Mouse (Mus musculus): ENCODE results near the gene Pak3. TPM values are rescaled to one million over a fixed set of nuclear protein-coding genes. Genes with fewer than 3 reads are reported as not detected.

The Pak3 gene
- polyA plus RNA-seq, 1 experiment from 2014 or later, result 0.49 TPM

- WGBS (ENCODE audit: insufficient replicate concordance), result 67% methylated on average over 2 of the region's 2 CpGs
- H3K4me1 ChIP-seq, result no peaks in the 10 kb centered on the region
- H3K36me3 ChIP-seq, result no peaks in the 10 kb centered on the region
- no peaks in the 10 kb centered on the region for H3K9me3 ChIP-seq (replicated peaks)
- H3K27me3 ChIP-seq (replicated peaks), result no peaks in the 10 kb centered on the region
- no peak overlapping the region for H3K27ac ChIP-seq
- no peak overlapping the region for H3K4me3 ChIP-seq
- H3K4me2 ChIP-seq, result no peak overlapping the region
- H3K9ac ChIP-seq, result no peak overlapping the region
- no peak for ATAC-seq
Observed at GRCm38 (mm10) chrX:143579925-143580324, 61.5 kb downstream of the Pak3 start.

DNA sequence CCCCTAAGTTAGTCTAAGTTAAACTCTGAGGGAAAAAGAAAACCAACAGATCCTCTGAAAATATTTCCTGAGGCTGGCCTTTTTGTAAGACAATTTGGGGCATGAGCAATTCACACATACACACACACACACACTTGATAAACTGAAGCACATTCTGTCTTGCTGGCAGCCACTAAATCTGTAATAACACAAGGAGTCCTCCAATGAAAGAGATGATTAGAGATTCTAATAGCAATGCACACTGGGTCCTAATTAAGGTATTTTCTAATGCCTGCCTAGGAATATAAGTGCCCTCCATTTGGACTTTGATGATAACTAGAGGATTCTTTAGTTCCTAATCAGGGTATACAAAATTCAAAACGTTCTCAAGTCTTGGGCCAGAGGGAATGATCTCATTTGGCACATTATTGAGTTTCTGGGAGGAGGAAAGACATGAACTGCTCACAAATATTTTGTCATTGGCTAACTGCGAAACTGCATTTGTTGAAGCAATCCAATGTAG is 62.1 kb downstream of the Pak3 start:
- whole genome bisulfite sequencing (ENCODE audit: insufficient replicate concordance), result 40% methylated on average over 2 of the region's 2 CpGs
- no peak overlapping the region for H3K9ac ChIP-seq
- no peaks in the 10 kb centered on the region for H3K9me3 ChIP-seq (replicated peaks)
- no peak overlapping the region for H3K4me2 ChIP-seq
- H3K27ac ChIP-seq, result no peak overlapping the region
- H3K4me3 ChIP-seq, result no peak overlapping the region
- no peaks in the 10 kb centered on the region for H3K27me3 ChIP-seq (replicated peaks)
- no peaks in the 10 kb centered on the region for H3K4me1 ChIP-seq
- H3K36me3 ChIP-seq, result no peaks in the 10 kb centered on the region
- no peak for ATAC-seq

DNA sequence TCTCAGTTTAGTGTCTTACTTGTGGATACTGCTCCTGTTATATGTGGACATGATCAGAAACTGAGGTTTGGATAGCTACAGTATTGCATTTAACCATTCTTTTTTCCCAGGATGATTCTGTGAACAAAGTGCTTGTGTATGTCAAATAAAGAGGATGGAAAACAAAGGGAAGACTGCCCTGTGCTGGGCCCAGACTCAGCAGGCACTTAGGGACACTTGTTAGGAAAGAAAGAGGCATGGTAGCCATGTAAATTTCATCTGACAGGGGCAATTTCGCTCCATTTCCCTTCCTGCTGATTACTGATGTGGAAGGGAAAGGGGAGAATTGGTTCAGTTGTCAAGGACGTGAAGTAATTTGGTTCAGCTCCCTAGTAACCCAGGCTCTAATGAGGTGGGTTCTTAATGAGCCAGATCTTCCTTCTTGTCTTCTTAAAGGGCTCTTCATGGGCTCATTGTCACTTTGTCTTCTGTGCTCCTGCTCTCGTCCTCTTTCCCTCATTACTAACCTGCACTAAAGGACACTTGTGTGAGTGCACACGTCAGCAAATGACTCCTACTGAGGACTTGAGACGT is 88.6 kb downstream of the Pak3 start:
- Histone ChIP-seq H3K4me1 (no peaks in the 10 kb centered on the region), H3K9ac (no peak overlapping the region), H3K27me3 (replicated peaks) (no peaks in the 10 kb centered on the region), H3K4me3 (no peak overlapping the region), H3K27ac (no peak overlapping the region), H3K36me3 (no peaks in the 10 kb centered on the region), H3K4me2 (no peak overlapping the region), H3K9me3 (replicated peaks) (no peaks in the 10 kb centered on the region)
- 43% methylated on average over 5 of the region's 5 CpGs for WGBS (ENCODE audit: insufficient replicate concordance)
- no peak for ATAC-seq

DNA sequence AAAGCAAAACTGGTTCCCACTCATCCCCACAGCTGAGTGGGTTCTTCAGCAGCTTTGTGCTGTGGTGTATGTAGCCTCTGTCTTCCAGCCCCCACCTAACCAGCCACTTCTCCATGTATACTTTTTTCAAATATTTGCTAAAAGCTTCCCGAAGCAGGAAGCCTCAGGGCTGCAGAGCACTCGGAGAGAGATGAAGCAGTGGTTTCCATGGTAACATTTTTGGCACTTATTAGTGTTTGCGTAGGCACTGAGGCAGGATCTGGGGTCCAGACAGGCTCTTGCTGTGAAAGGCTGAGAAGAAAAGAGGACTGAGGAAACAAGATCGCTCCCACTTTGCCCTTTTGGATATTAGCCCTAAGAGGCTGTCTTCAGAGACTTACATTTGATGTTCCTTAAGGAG is 100.3 kb downstream of the Pak3 start:
- Histone ChIP-seq H3K4me2 (no peak overlapping the region), H3K27ac (no peak overlapping the region)
- WGBS (ENCODE audit: insufficient replicate concordance), result 50% methylated on average over 4 of the region's 4 CpGs

GRCm38 (mm10) chrX:143627767-143628166 is 109.4 kb downstream of the Pak3 start:
- no peak overlapping the region for H3K4me2 ChIP-seq
- H3K36me3 ChIP-seq, result no peaks in the 10 kb centered on the region
- H3K27ac ChIP-seq, result no peak overlapping the region
- H3K9me3 ChIP-seq (replicated peaks), result no peaks in the 10 kb centered on the region
- 75% methylated on average over 5 of the region's 5 CpGs for WGBS (ENCODE audit: insufficient replicate concordance)
- H3K4me1 ChIP-seq, result no peaks in the 10 kb centered on the region
- no peak for ATAC-seq
- H3K4me3 ChIP-seq, result no peak overlapping the region
- no peak overlapping the region for H3K9ac ChIP-seq
- no peaks in the 10 kb centered on the region for H3K27me3 ChIP-seq (replicated peaks)

More for the DNA sequence above, 100.3 kb downstream of the Pak3 start:
- Histone ChIP-seq H3K27me3 (replicated peaks) (peaks cover 5% of the 10 kb centered on the region; the same call in 1 of the 2 replicates), H3K4me1 (no peaks in the 10 kb centered on the region), H3K9ac (no peak overlapping the region), H3K36me3 (no peaks in the 10 kb centered on the region), H3K4me3 (no peak overlapping the region), H3K9me3 (replicated peaks) (no peaks in the 10 kb centered on the region)
- ATAC-seq, result no peak

- no peak for ATAC-seq
- no peak overlapping the region for H3K4me2 ChIP-seq
Observed at GRCm38 (mm10) chrX:143643936-143644335, 125.5 kb downstream of the Pak3 start.

DNA sequence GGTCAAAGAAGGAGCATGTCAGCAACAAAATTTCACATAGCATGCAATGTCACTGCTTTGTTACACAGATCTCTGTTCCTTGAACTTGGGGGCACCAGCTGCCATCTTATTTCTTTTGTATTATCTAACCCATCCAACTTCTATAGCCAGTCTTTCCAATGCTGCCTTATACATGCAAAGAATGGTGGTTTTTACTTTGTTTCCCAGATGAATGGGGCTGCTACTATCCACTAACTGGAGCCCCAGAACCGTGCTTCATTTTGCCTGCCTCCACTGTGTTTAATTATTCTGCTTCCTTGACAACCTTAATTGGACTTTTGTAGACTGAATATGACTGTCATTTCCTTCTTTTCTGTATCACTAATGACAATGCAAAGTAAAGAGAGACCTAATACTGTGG is 126.4 kb downstream of the Pak3 start:
- Histone ChIP-seq H3K9ac (no peak overlapping the region), H3K4me2 (no peak overlapping the region), H3K4me1 (no peaks in the 10 kb centered on the region), H3K9me3 (replicated peaks) (no peaks in the 10 kb centered on the region), H3K27ac (no peak overlapping the region), H3K27me3 (replicated peaks) (no peaks in the 10 kb centered on the region), H3K36me3 (no peaks in the 10 kb centered on the region), H3K4me3 (no peak overlapping the region)
- 29% methylated on average over 1 of the region's 1 CpGs for WGBS (ENCODE audit: insufficient replicate concordance)
- ATAC-seq, result no peak

More at GRCm38 (mm10) chrX:143643936-143644335, 125.5 kb downstream of the Pak3 start:
- no peak overlapping the region for H3K4me3 ChIP-seq
- no peak overlapping the region for H3K9ac ChIP-seq
- H3K27ac ChIP-seq, result no peak overlapping the region
- no peaks in the 10 kb centered on the region for H3K4me1 ChIP-seq
- H3K9me3 ChIP-seq (replicated peaks), result no peaks in the 10 kb centered on the region
- no peaks in the 10 kb centered on the region for H3K27me3 ChIP-seq (replicated peaks)
- H3K36me3 ChIP-seq, result no peaks in the 10 kb centered on the region
- 73% methylated on average over 2 of the region's 2 CpGs for WGBS (ENCODE audit: insufficient replicate concordance)

GRCm38 (mm10) chrX:143654308-143655176 is 136.2 kb downstream of the Pak3 start:
- no peak overlapping the region for H3K27ac ChIP-seq
- H3K4me3 ChIP-seq, result no peak overlapping the region
- ATAC-seq, result no peak
- no peak overlapping the region for H3K4me2 ChIP-seq
- no peaks in the 10 kb centered on the region for H3K9me3 ChIP-seq (replicated peaks)
- H3K9ac ChIP-seq, result no peak overlapping the region
- H3K27me3 ChIP-seq (replicated peaks), result 0 out of 2 replicates have a peak, but pooled peaks cover 5% of the 10 kb centered on the region
- no peaks in the 10 kb centered on the region for H3K4me1 ChIP-seq
- H3K36me3 ChIP-seq, result no peaks in the 10 kb centered on the region
- WGBS (ENCODE audit: insufficient replicate concordance), result 30% methylated on average over 9 of the region's 9 CpGs

DNA sequence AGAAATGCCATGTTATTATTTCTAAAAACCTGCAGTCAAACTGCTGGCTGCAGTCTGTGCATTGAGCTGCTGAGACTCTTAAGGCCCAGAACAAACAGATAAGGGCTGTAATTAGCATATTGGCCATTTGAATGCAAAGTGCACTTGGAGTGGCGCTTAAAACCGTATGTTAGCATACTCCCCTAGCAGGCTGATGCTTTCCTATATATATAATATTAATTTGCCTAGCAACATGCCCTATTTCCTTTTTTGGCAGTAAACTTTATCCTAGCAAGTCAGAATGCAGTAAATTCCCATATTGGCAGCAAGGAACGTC is 136.7 kb downstream of the Pak3 start:
- Histone ChIP-seq H3K9ac (no peak overlapping the region), H3K4me1 (no peaks in the 10 kb centered on the region), H3K4me3 (no peak overlapping the region), H3K36me3 (no peaks in the 10 kb centered on the region), H3K27me3 (replicated peaks) (0 out of 2 replicates have a peak, but pooled peaks cover 5% of the 10 kb centered on the region), H3K27ac (no peak overlapping the region), H3K9me3 (replicated peaks) (no peaks in the 10 kb centered on the region), H3K4me2 (no peak overlapping the region)
- no peak for ATAC-seq
- WGBS (ENCODE audit: insufficient replicate concordance), result 15% methylated on average over 3 of the region's 3 CpGs

GRCm38 (mm10) chrX:143664221-143665150 is 146.1 kb downstream of the Pak3 start:
- Histone ChIP-seq H3K9ac (no peak overlapping the region), H3K27ac (no peak overlapping the region), H3K4me3 (peak overlapping the region; percentile 32), H3K9me3 (replicated peaks) (no peaks in the 10 kb centered on the region), H3K36me3 (no peaks in the 10 kb centered on the region), H3K4me1 (no peaks in the 10 kb centered on the region), H3K4me2 (peak overlapping the region; percentile 55), H3K27me3 (replicated peaks) (peaks cover 16% of the 10 kb centered on the region; the same call in 1 of the 2 replicates)
- 9% methylated on average over 19 of the region's 28 CpGs for whole genome bisulfite sequencing (ENCODE audit: insufficient replicate concordance)
- ATAC-seq, result no peak

- Histone ChIP-seq H3K4me3 (no peak overlapping the region), H3K4me1 (no peaks in the 10 kb centered on the region), H3K9ac (no peak overlapping the region), H3K9me3 (replicated peaks) (no peaks in the 10 kb centered on the region), H3K4me2 (no peak overlapping the region), H3K36me3 (no peaks in the 10 kb centered on the region), H3K27me3 (replicated peaks) (peaks cover 16% of the 10 kb centered on the region; the same call in 1 of the 2 replicates), H3K27ac (no peak overlapping the region)
- ATAC-seq, result no peak
- WGBS (ENCODE audit: insufficient replicate concordance), result 43% methylated on average over 2 of the region's 2 CpGs
Observed at GRCm38 (mm10) chrX:143665771-143666170, 147.4 kb downstream of the Pak3 start.
